Mouse (Mus musculus): ENCODE results near the gene Atp2b1. TPM values are rescaled to one million over a fixed set of nuclear protein-coding genes. Genes with fewer than 3 reads are reported as not detected.

Atp2b1 gene
- polyA plus RNA-seq, 1 experiment, result 18.2 TPM

GRCm38 (mm10) chr10:99053111-99053510 is 138.9 kb downstream of the Atp2b1 start:
- H3K27me3 ChIP-seq (ENCODE audit: control insufficient read depth, insufficient read depth, insufficient read length), result no peaks in the 10 kb centered on the region
- no peak overlapping the region for H3K4me3 ChIP-seq (ENCODE audit: insufficient read depth, poor library complexity, severe bottlenecking)
- H3K36me3 ChIP-seq (ENCODE audit: control insufficient read depth, insufficient read depth), result no peaks in the 10 kb centered on the region
- no peaks in the 10 kb centered on the region for H3K79me2 ChIP-seq (ENCODE audit: control insufficient read depth, insufficient read depth)
- no peak for TF ChIP-seq MYOG (IDR thresholded peaks at IDR 0.05; ENCODE audit: control insufficient read depth, extremely low read depth, insufficient read length)
- no peak for TF ChIP-seq MYOD1 (IDR thresholded peaks at IDR 0.05; ENCODE audit: control insufficient read depth, insufficient read length, low read depth)
- no peak for TF ChIP-seq FOSL1 (IDR thresholded peaks at IDR 0.05; ENCODE audit: insufficient read depth, low read length, poor library complexity, severe bottlenecking)
- TF ChIP-seq USF1 (IDR thresholded peaks at IDR 0.05; ENCODE audit: low read depth), result no peak
- TF ChIP-seq CEBPB (IDR thresholded peaks at IDR 0.05; ENCODE audit: low read depth), result no peak
- no peak for TF ChIP-seq MAX (IDR thresholded peaks at IDR 0.05)
- TF ChIP-seq CTCF (IDR thresholded peaks at IDR 0.05; ENCODE audit: control insufficient read depth, insufficient read depth, insufficient read length), result no peak
- H3ac ChIP-seq (ENCODE audit: control insufficient read depth, insufficient read length, low read depth), result no peak overlapping the region
- H3K79me3 ChIP-seq (ENCODE audit: low read depth), result no peaks in the 10 kb centered on the region

- H3K79me3 ChIP-seq (ENCODE audit: low read depth), result no peaks in the 10 kb centered on the region
- no peak overlapping the region for H3ac ChIP-seq (ENCODE audit: control insufficient read depth, insufficient read length, low read depth)
- H3K27me3 ChIP-seq (ENCODE audit: control insufficient read depth, insufficient read depth, insufficient read length), result no peaks in the 10 kb centered on the region
- TF ChIP-seq MYOD1 (IDR thresholded peaks at IDR 0.05; ENCODE audit: control insufficient read depth, insufficient read length, low read depth) (no peak), CEBPB (IDR thresholded peaks at IDR 0.05; ENCODE audit: low read depth) (no peak), CTCF (IDR thresholded peaks at IDR 0.05; ENCODE audit: control insufficient read depth, insufficient read depth, insufficient read length) (no peak)
- H3K36me3 ChIP-seq (ENCODE audit: control insufficient read depth, insufficient read depth), result no peaks in the 10 kb centered on the region
- no peaks in the 10 kb centered on the region for H3K79me2 ChIP-seq (ENCODE audit: control insufficient read depth, insufficient read depth)
- no peak overlapping the region for H3K4me3 ChIP-seq (ENCODE audit: insufficient read depth, poor library complexity, severe bottlenecking)
Observed at GRCm38 (mm10) chr10:99060588-99060987, 146.4 kb downstream of the Atp2b1 start.

- Histone ChIP-seq H3K36me3 (ENCODE audit: control insufficient read depth, insufficient read depth) (no peaks in the 10 kb centered on the region), H3ac (ENCODE audit: control insufficient read depth, insufficient read length, low read depth) (no peak overlapping the region), H3K4me3 (ENCODE audit: insufficient read depth, poor library complexity, severe bottlenecking) (no peak overlapping the region), H3K79me3 (ENCODE audit: low read depth) (no peaks in the 10 kb centered on the region), H3K79me2 (ENCODE audit: control insufficient read depth, insufficient read depth) (no peaks in the 10 kb centered on the region), H3K27me3 (ENCODE audit: control insufficient read depth, insufficient read depth, insufficient read length) (no peaks in the 10 kb centered on the region)
- TF ChIP-seq USF1 (IDR thresholded peaks at IDR 0.05; ENCODE audit: low read depth) (no peak), MYOD1 (IDR thresholded peaks at IDR 0.05; ENCODE audit: control insufficient read depth, insufficient read length, low read depth) (no peak), MAX (IDR thresholded peaks at IDR 0.05) (no peak), MYOG (IDR thresholded peaks at IDR 0.05; ENCODE audit: control insufficient read depth, extremely low read depth, insufficient read length) (no peak), CTCF (IDR thresholded peaks at IDR 0.05; ENCODE audit: control insufficient read depth, insufficient read depth, insufficient read length) (no peak), CEBPB (IDR thresholded peaks at IDR 0.05; ENCODE audit: low read depth) (no peak), FOSL1 (IDR thresholded peaks at IDR 0.05; ENCODE audit: insufficient read depth, low read length, poor library complexity, severe bottlenecking) (no peak)
Observed at GRCm38 (mm10) chr10:99061418-99061817, 147.2 kb downstream of the Atp2b1 start.

GRCm38 (mm10) chr10:99062546-99062945 is 148.3 kb downstream of the Atp2b1 start:
- Histone ChIP-seq H3K79me2 (ENCODE audit: control insufficient read depth, insufficient read depth) (no peaks in the 10 kb centered on the region), H3K4me3 (ENCODE audit: insufficient read depth, poor library complexity, severe bottlenecking) (no peak overlapping the region), H3K27me3 (ENCODE audit: control insufficient read depth, insufficient read depth, insufficient read length) (no peaks in the 10 kb centered on the region), H3K79me3 (ENCODE audit: low read depth) (no peaks in the 10 kb centered on the region), H3ac (ENCODE audit: control insufficient read depth, insufficient read length, low read depth) (no peak overlapping the region), H3K36me3 (ENCODE audit: control insufficient read depth, insufficient read depth) (no peaks in the 10 kb centered on the region)
- peak; percentile 2 for TF ChIP-seq FOSL1 (IDR thresholded peaks at IDR 0.05; ENCODE audit: insufficient read depth, low read length, poor library complexity, severe bottlenecking)
- no peak for TF ChIP-seq MAX (IDR thresholded peaks at IDR 0.05)
- no peak for TF ChIP-seq CTCF (IDR thresholded peaks at IDR 0.05; ENCODE audit: control insufficient read depth, insufficient read depth, insufficient read length)
- no peak for TF ChIP-seq MYOG (IDR thresholded peaks at IDR 0.05; ENCODE audit: control insufficient read depth, extremely low read depth, insufficient read length)
- no peak for TF ChIP-seq CEBPB (IDR thresholded peaks at IDR 0.05; ENCODE audit: low read depth)
- TF ChIP-seq USF1 (IDR thresholded peaks at IDR 0.05; ENCODE audit: low read depth), result no peak
- TF ChIP-seq MYOD1 (IDR thresholded peaks at IDR 0.05; ENCODE audit: control insufficient read depth, insufficient read length, low read depth), result no peak

Other genes starting within 250 kb of the Atp2b1 start
- gene Poc1b, start 192.6 kb downstream of the Atp2b1 start, polyA plus RNA-seq (2012; fragmentation: generic; extraction: Trizol), result 10.5 TPM
- 3.6 TPM for gene Galnt4, start 193.8 kb downstream of the Atp2b1 start, polyA plus RNA-seq (2012; fragmentation: generic; extraction: Trizol)
- gene Phxr2, start 211.9 kb downstream of the Atp2b1 start, polyA plus RNA-seq (2012; fragmentation: generic; extraction: Trizol), result not detected